In genomic region chr16:33895690-33896089, GRCm38 (mm10) we compare ENCODE assay signal across 12 mouse cellular contexts.
DNase-seq lines count a peak whose midpoint lies in the region.
"Had no signal": no experiment of that assay in that cellular context is flagged by ENCODE, and none has a peak within 500 bp of the region (broad histone marks: within the 10 kb centered on the region; RNA-seq: fewer than 3 reads in every experiment).

No protein-coding gene starts in this region.

- no peaks in the 10 kb centered on the region for H3K27me3 ChIP-seq in heart, embryonic 10.5 days (ENCODE audit: insufficient read depth, poor library complexity, severe bottlenecking)
- H3K27me3 ChIP-seq: forebrain, embryonic 15.5 days; limb, embryonic 15.5 days had no signal

- H3K4me1 ChIP-seq in heart, embryonic 10.5 days = peaks cover 56% of the 10 kb centered on the region

- peaks cover 13% of the 10 kb centered on the region; the same call in 1 of the 2 replicates for H3K36me3 ChIP-seq in heart, embryonic 10.5 days
- H3K36me3 ChIP-seq: forebrain, embryonic 15.5 days had no signal

- 67% methylated on average over 7 of the region's 7 CpGs for WGBS in heart, embryonic 10.5 days

- H3K27ac ChIP-seq in heart, embryonic 10.5 days = no peak overlapping the region
- H3K27ac ChIP-seq: forebrain, embryonic 15.5 days; limb, embryonic 15.5 days had no signal

- H3K9me3 ChIP-seq in heart, embryonic 10.5 days = no peaks in the 10 kb centered on the region
- H3K9me3 ChIP-seq: forebrain, embryonic 15.5 days; limb, embryonic 15.5 days had no signal

- peak; percentile 94 for DNase-seq in heart, adult 11 months
- DNase-seq in heart, embryonic 10.5 days (ENCODE audit: low spot score) = no peak
- DNase-seq in adrenal gland, adult 8-10 months = peak; percentile 63
- DNase-seq in kidney, adult 11 months = peak; percentile 63
- DNase-seq in kidney, postnatal 4 days = peak; percentile 47 to 67
- DNase-seq in spleen, postnatal 4 days (ENCODE audit: low spot score in 2 of 2) = no peak
- DNase-seq in cerebellum, postnatal 4 days (ENCODE audit: low spot score in 2 of 2) = no peak
- no peak for DNase-seq in yolk sac, embryonic 10.5 days (ENCODE audit: low spot score)
- DNase-seq: cerebellum, adult 9-11 months; heart, postnatal 14 days had no signal

- H3K4me3 ChIP-seq in heart, embryonic 10.5 days = no peak overlapping the region
- H3K4me3 ChIP-seq: forebrain, embryonic 15.5 days; limb, embryonic 15.5 days had no signal

Comparison
In these comparisons a context has a peak if more than half of its experiments do, and no peak if none do; other contexts are left out.
1. DNase-seq: peak in heart, adult 11 months (single experiment), adrenal gland, adult 8-10 months (single experiment), kidney, adult 11 months (single experiment) and kidney, postnatal 4 days (2 of 2); none in heart, embryonic 10.5 days (single experiment), spleen, postnatal 4 days (0 of 2), cerebellum, postnatal 4 days (0 of 2) and yolk sac, embryonic 10.5 days (single experiment).